Mouse (Mus musculus) limb, embryonic 15.5 days (tissue): ENCODE data around the gene Pitpnc1. TPM values are rescaled to one million over a fixed set of nuclear protein-coding genes. Genes with fewer than 3 reads are reported as not detected.

Source experiments
- ATAC-seq: fragments of 200-750 bp; cut with Nextera tagmentation; 2 replicates; pipeline ENCODE4 v1.8.0; 2017; ENCODE audit warnings: low read depth, moderate TSS enrichment; ENCODE audit not compliant: insufficient number of reproducible peaks, low FRiP score, low TSS enrichment
- H3K27ac ChIP-seq: fragments of 300-500 bp; sonication (generic); 2 replicates; pipeline ENCODE4 v1.5.1; 2015; ENCODE audit warnings: moderate library complexity, mild to moderate bottlenecking, inconsistent platforms
- H3K27me3 ChIP-seq: fragments of 300-500 bp; sonication (generic); 2 replicates; pipeline ENCODE4 v1.6.1; 2015; ENCODE audit warnings: inconsistent platforms
- H3K36me3 ChIP-seq: fragments of 300-500 bp; sonication (generic); 2 replicates; pipeline ENCODE4 v1.6.1; 2015; ENCODE audit warnings: inconsistent platforms
- H3K4me1 ChIP-seq: fragments of 300-500 bp; sonication (generic); 2 replicates; pipeline ENCODE4 v1.6.1; 2015; ENCODE audit warnings: inconsistent platforms
- H3K4me2 ChIP-seq: fragments of 300-500 bp; sonication (generic); 2 replicates; pipeline ENCODE4 v1.6.1; 2015; ENCODE audit warnings: mild to moderate bottlenecking, inconsistent platforms
- H3K4me3 ChIP-seq: fragments of 300-500 bp; sonication (generic); 2 replicates; pipeline ENCODE4 v1.5.1; 2015; ENCODE audit warnings: mild to moderate bottlenecking, inconsistent platforms
- H3K9ac ChIP-seq: fragments of 300-500 bp; sonication (generic); 2 replicates; pipeline ENCODE4 v1.6.1; 2015; ENCODE audit warnings: inconsistent platforms
- H3K9me3 ChIP-seq: fragments of 300-500 bp; sonication (generic); 2 replicates; pipeline ENCODE4 v1.6.1; 2016; ENCODE audit warnings: inconsistent platforms
- WGBS: fragments of 180-500 bp; shearing (Covaris S2); methylation state at CpG from one replicate; pipeline ENCODE4 v1.1.7; 2015; 5-methylcytosine and 5-hydroxymethylcytosine counted together
- polyA plus RNA-seq: library from polyadenylated mRNA; unstranded; fragments of >200 nt; fragmentation: Nextera tagmentation; extraction: Ambion mirVana; gene quantifications from 2 replicates; pipeline ENCODE4 v1.2.1, GENCODE M21; 2015

The Pitpnc1 gene
- polyA plus RNA-seq, 1 experiment from 2014 or later = 25.2 TPM

DNA sequence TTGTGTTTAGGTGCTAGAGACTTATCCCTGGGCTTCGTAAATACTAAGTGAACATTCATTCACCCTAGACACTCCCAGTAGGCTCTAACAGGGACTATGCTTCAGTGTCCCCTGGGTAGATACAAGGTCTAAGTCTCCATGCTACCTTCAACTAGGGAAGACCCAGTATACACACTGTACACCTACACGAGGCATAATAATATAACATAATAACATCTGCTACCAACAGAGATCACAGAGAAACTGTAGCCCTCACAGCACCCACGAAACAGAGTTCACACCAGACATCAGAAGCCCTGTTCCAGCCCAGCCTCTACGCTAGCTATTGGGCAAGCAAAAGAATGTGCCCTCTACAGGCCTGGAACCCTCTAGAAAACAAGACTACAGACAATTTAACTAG, 5.5 kb downstream of the Pitpnc1 start:
- no peak for ATAC-seq
- WGBS = 83% methylated on average over 4 of the region's 4 CpGs
- no peak overlapping the region for H3K27ac ChIP-seq
- H3K4me3 ChIP-seq = no peak overlapping the region
- peaks cover 16% of the 10 kb centered on the region for H3K4me1 ChIP-seq
- no peaks in the 10 kb centered on the region for H3K9me3 ChIP-seq
- no peaks in the 10 kb centered on the region for H3K36me3 ChIP-seq
- no peak overlapping the region for H3K4me2 ChIP-seq
- no peaks in the 10 kb centered on the region for H3K27me3 ChIP-seq
- H3K9ac ChIP-seq = no peak overlapping the region

DNA sequence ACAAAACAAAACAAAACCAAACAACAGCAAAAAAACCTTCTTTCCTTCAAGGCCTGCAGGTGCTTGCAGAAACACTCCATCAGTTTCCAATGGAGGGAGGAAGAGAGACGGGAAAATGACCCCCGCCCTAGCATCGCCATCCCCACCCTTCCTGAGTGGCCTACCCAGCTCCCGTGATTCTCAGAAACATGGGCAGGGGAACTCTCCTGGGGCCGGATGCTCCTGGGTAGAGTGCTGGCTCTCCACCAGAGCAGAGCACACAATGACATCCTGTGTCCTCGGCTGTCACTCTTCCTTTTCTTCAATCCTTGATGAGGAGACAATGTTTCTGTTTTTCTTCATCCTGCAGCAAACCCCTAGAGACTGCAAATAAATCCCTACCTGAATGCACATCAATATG, 6.4 kb downstream of the Pitpnc1 start:
- H3K9ac ChIP-seq = no peak overlapping the region
- peaks cover 16% of the 10 kb centered on the region for H3K4me1 ChIP-seq
- 82% methylated on average over 6 of the region's 6 CpGs for WGBS
- H3K9me3 ChIP-seq = no peaks in the 10 kb centered on the region
- H3K4me3 ChIP-seq = no peak overlapping the region
- no peak for ATAC-seq
- H3K27ac ChIP-seq = no peak overlapping the region
- H3K27me3 ChIP-seq = no peaks in the 10 kb centered on the region
- H3K4me2 ChIP-seq = no peak overlapping the region
- H3K36me3 ChIP-seq = no peaks in the 10 kb centered on the region

DNA sequence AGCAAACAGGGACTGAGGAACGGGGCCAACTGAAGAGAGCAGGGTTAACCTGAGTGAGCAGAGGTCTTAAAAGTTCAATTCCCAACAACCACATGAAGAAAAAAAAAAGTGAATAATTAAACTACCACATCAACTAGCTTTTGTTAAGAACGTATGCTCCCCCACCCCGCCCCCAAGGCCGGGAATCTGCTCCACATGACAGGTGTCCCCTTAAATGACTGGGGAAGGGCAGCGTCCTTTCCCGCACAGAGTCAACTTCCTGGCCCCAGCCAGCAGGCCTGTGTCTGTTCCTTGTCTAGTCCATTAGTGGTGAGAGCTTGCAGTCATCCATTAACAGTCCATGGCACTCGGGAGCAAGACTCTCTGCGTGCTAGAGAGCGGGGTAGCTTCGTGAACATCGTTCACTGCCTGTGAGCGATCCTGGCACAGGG, 7.2 kb downstream of the Pitpnc1 start:
- WGBS = 86% methylated on average over 12 of the region's 12 CpGs
- H3K4me2 ChIP-seq = no peak overlapping the region
- no peak for ATAC-seq

DNA sequence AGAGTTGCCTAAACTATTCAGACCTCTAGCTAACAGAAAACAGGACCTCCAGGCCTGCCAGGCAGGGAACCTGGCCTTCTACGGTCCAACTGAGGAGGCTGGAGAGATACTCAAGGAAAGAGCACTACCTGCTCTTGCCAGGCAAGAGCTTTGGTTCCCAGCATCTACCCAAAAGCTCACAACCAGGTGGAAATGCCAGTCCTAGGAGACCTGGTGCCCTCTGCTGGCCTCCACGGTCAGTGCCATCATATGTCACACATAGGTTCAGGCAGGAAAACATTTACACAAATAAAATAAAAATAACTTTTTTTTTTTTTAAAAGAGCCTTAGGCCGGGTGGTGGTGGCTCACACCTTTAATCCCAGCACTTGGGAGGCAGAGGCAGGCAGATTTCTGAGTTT, 8.0 kb downstream of the Pitpnc1 start:
- Histone ChIP-seq H3K9me3 (no peaks in the 10 kb centered on the region), H3K27ac (no peak overlapping the region), H3K4me2 (no peak overlapping the region), H3K4me1 (0 out of 2 replicates have a peak, but pooled peaks cover 7% of the 10 kb centered on the region), H3K27me3 (no peaks in the 10 kb centered on the region), H3K4me3 (no peak overlapping the region), H3K9ac (no peak overlapping the region), H3K36me3 (no peaks in the 10 kb centered on the region)
- ATAC-seq = no peak
- WGBS = 95% methylated on average over 3 of the region's 3 CpGs

More for the DNA sequence above, 7.2 kb downstream of the Pitpnc1 start:
- peaks cover 10% of the 10 kb centered on the region for H3K4me1 ChIP-seq
- no peaks in the 10 kb centered on the region for H3K27me3 ChIP-seq
- H3K9ac ChIP-seq = no peak overlapping the region
- H3K4me3 ChIP-seq = no peak overlapping the region
- no peaks in the 10 kb centered on the region for H3K9me3 ChIP-seq
- H3K36me3 ChIP-seq = no peaks in the 10 kb centered on the region
- H3K27ac ChIP-seq = no peak overlapping the region

DNA sequence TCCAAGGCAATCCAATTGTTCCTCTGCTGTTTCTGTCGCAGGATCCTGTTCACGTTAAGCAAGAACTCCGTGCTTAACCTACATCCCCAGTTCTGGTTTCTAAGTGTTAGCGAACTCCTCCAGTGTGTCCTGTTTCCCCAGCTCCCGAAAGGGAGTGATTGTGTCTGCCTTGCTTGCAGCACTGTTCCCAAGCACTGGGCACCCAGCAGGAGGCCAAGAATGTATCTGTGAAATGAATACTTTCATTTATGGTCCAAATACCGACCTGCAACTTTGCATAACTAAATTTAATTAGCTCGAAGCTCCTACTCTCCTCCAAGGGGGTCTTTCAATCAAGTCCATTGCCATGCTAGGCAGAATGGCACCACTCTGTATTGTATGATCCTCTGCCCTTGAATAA, 10.7 kb downstream of the Pitpnc1 start:
- no peaks in the 10 kb centered on the region for H3K36me3 ChIP-seq
- H3K27ac ChIP-seq = no peak overlapping the region
- H3K4me2 ChIP-seq = no peak overlapping the region
- ATAC-seq = no peak
- H3K4me3 ChIP-seq = no peak overlapping the region
- 71% methylated on average over 7 of the region's 7 CpGs for WGBS
- H3K9ac ChIP-seq = no peak overlapping the region
- no peaks in the 10 kb centered on the region for H3K27me3 ChIP-seq
- no peaks in the 10 kb centered on the region for H3K9me3 ChIP-seq
- H3K4me1 ChIP-seq = peaks cover 6% of the 10 kb centered on the region

GRCm38 (mm10) chr11:107458986-107459385, 11.5 kb downstream of the Pitpnc1 start:
- Histone ChIP-seq H3K27ac (no peak overlapping the region), H3K27me3 (no peaks in the 10 kb centered on the region), H3K4me3 (no peak overlapping the region), H3K9me3 (no peaks in the 10 kb centered on the region), H3K36me3 (peaks cover 2% of the 10 kb centered on the region; the same call in 1 of the 2 replicates), H3K4me1 (peaks cover 8% of the 10 kb centered on the region), H3K4me2 (no peak overlapping the region), H3K9ac (no peak overlapping the region)
- no peak for ATAC-seq
- 64% methylated on average over 7 of the region's 7 CpGs for WGBS

GRCm38 (mm10) chr11:107458286-107458685, 12.2 kb downstream of the Pitpnc1 start:
- 71% methylated on average over 12 of the region's 12 CpGs for WGBS
- Histone ChIP-seq H3K27me3 (no peaks in the 10 kb centered on the region), H3K9ac (no peak overlapping the region), H3K4me3 (no peak overlapping the region), H3K4me1 (peaks cover 8% of the 10 kb centered on the region), H3K9me3 (no peaks in the 10 kb centered on the region), H3K4me2 (no peak overlapping the region), H3K27ac (no peak overlapping the region), H3K36me3 (peaks cover 9% of the 10 kb centered on the region; the same call in 1 of the 2 replicates)
- no peak for ATAC-seq

DNA sequence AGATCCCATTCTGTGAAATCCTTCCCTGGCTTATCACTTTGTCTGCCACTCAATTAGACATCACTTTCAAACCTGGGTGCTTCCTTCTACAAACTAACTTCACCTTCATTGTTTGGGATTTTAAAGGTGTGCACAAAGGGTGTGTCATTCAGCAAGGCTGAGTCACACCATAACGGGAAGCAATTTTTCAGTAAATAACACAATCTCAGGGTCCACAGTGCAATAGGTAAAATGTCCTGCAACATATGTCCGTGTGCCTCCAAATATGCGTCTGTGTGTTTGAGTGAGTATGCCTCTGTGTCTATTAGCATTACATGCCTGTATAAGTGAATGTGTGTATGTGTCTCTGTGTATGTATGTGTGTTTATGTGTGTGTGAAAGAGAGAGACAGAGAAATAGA, 13.2 kb downstream of the Pitpnc1 start:
- Histone ChIP-seq H3K4me1 (peaks cover 8% of the 10 kb centered on the region), H3K4me3 (no peak overlapping the region), H3K36me3 (peaks cover 9% of the 10 kb centered on the region; the same call in 1 of the 2 replicates), H3K4me2 (no peak overlapping the region), H3K9me3 (no peaks in the 10 kb centered on the region), H3K9ac (no peak overlapping the region), H3K27ac (no peak overlapping the region), H3K27me3 (no peaks in the 10 kb centered on the region)
- no peak for ATAC-seq
- WGBS = 88% methylated on average over 3 of the region's 3 CpGs

GRCm38 (mm10) chr11:107454546-107455462, 15.7 kb downstream of the Pitpnc1 start:
- Histone ChIP-seq H3K27me3 (no peaks in the 10 kb centered on the region), H3K36me3 (peaks cover 9% of the 10 kb centered on the region; the same call in 1 of the 2 replicates), H3K9ac (no peak overlapping the region), H3K4me2 (no peak overlapping the region), H3K4me3 (no peak overlapping the region), H3K9me3 (no peaks in the 10 kb centered on the region), H3K4me1 (peaks cover 8% of the 10 kb centered on the region), H3K27ac (no peak overlapping the region)
- ATAC-seq = no peak
- WGBS = 54% methylated on average over 19 of the region's 19 CpGs

GRCm38 (mm10) chr11:107452053-107452452, 18.4 kb downstream of the Pitpnc1 start:
- Histone ChIP-seq H3K27ac (no peak overlapping the region), H3K36me3 (peaks cover 9% of the 10 kb centered on the region; the same call in 1 of the 2 replicates), H3K4me2 (no peak overlapping the region), H3K9me3 (no peaks in the 10 kb centered on the region), H3K27me3 (no peaks in the 10 kb centered on the region), H3K9ac (no peak overlapping the region), H3K4me1 (peaks cover 27% of the 10 kb centered on the region), H3K4me3 (no peak overlapping the region)
- 91% methylated on average over 7 of the region's 7 CpGs for WGBS
- ATAC-seq = no peak

GRCm38 (mm10) chr11:107451106-107451505, 19.4 kb downstream of the Pitpnc1 start:
- Histone ChIP-seq H3K4me2 (no peak overlapping the region), H3K9ac (no peak overlapping the region), H3K9me3 (no peaks in the 10 kb centered on the region), H3K4me1 (peaks cover 31% of the 10 kb centered on the region), H3K4me3 (no peak overlapping the region), H3K27ac (no peak overlapping the region), H3K27me3 (no peaks in the 10 kb centered on the region), H3K36me3 (peaks cover 9% of the 10 kb centered on the region; the same call in 1 of the 2 replicates)
- ATAC-seq = no peak
- 78% methylated on average over 10 of the region's 10 CpGs for WGBS

DNA sequence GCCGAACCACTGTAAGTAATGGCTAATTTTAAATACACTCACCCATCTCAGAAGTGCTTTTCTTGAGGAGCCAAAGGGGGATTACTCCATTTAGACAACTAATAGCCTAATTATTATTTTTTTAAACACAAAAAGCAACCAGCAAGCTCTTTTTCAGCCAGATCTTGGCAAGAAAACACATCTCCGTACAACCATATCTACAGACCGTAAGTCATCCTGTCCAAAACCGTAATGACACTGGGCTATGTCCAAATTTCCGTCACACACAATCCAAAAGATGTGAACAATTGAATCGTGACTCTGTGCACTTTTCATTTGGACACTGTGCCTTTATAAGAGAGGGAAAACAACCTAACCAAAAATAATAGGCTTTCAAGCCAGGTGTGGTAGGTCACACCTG, 20.4 kb downstream of the Pitpnc1 start:
- 71% methylated on average over 6 of the region's 6 CpGs for WGBS
- Histone ChIP-seq H3K4me2 (no peak overlapping the region), H3K9ac (no peak overlapping the region), H3K4me1 (peaks cover 27% of the 10 kb centered on the region), H3K27me3 (no peaks in the 10 kb centered on the region), H3K4me3 (no peak overlapping the region), H3K9me3 (no peaks in the 10 kb centered on the region), H3K36me3 (peaks cover 9% of the 10 kb centered on the region; the same call in 1 of the 2 replicates), H3K27ac (no peak overlapping the region)
- ATAC-seq = no peak
